Mouse (Mus musculus): ENCODE results near the gene Spen.

DNA sequence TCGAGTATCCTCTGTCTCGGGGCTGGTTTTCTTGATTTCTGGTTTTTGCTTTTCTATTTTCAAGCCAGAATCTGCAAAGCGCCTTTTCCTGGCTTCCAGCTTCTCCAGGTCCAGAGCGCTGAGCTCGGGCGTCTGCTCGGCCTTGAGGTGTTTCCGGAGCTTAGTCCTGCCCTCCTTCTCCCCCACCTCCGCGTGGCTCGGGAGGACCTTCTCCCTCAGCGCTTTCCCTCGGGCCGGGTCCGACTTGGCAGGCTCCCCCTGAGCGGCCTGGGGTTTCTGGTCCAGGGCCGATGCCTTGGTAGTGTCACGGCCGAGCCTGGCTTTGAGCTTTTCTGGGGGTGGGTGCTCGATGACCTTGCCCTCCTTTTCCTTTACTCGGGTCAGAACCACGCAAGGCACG is 60.2 kb downstream of the Spen start:
- TF ChIP-seq MAFK (IDR thresholded peaks at IDR 0.05; ENCODE audit: insufficient read depth, low read depth, low read length), result no peak
- no peak for TF ChIP-seq HCFC1 (IDR thresholded peaks at IDR 0.05; ENCODE audit: borderline replicate concordance, insufficient read depth, low read length)
- TF ChIP-seq ZC3H11A (IDR thresholded peaks at IDR 0.05; ENCODE audit: borderline replicate concordance, low read depth, low read length), result no peak
